Mouse (Mus musculus) ES-Bruce4 (cell line): Measurements from ENCODE around the gene Ccdc8. TPM values are rescaled to one million over a fixed set of nuclear protein-coding genes. Genes with fewer than 3 reads are reported as not detected.

Experiments
- H3K27ac ChIP-seq: 2 replicates; pipeline ENCODE4 v1.5.1; 2012; ENCODE audit warnings: low read length, inconsistent platforms; ENCODE audit not compliant: insufficient read depth
- H3K27me3 ChIP-seq: 2 replicates; pipeline ENCODE4 v1.6.1; 2012; ENCODE audit warnings: mild to moderate bottlenecking, low read length, inconsistent platforms; ENCODE audit not compliant: control insufficient read depth, poor library complexity, insufficient read depth, severe bottlenecking
- H3K36me3 ChIP-seq: 2 replicates; pipeline ENCODE4 v1.6.1; 2012; ENCODE audit warnings: inconsistent platforms, mild to moderate bottlenecking, low read length, moderate library complexity; ENCODE audit not compliant: control insufficient read depth, poor library complexity, insufficient read depth, severe bottlenecking
- H3K4me1 ChIP-seq: one replicate; pipeline ENCODE4 v1.8.1; 2011; ENCODE audit warnings: low read length; ENCODE audit not compliant: control insufficient read depth, insufficient read depth
- H3K4me3 ChIP-seq: 2 replicates; pipeline ENCODE4 v1.5.1; 2011; ENCODE audit warnings: low read depth, mild to moderate bottlenecking, low read length
- H3K9ac ChIP-seq: 2 replicates; pipeline ENCODE4 v1.6.1; 2012; ENCODE audit warnings: low read depth, mild to moderate bottlenecking, inconsistent platforms; ENCODE audit not compliant: poor library complexity, severe bottlenecking
- H3K9me3 ChIP-seq: replicated peaks from 2 replicates; pipeline ENCODE4 v1.6.1; 2012; ENCODE audit warnings: mild to moderate bottlenecking, low read length, inconsistent platforms; ENCODE audit not compliant: control insufficient read depth, poor library complexity, insufficient read depth, severe bottlenecking
- CTCF ChIP-seq: IDR thresholded peaks from one replicate; pipeline ENCODE4 v1.8.1; 2011; ENCODE audit warnings: low read depth, low read length
- EP300 ChIP-seq: IDR thresholded peaks from 2 replicates; pipeline ENCODE4 v1.6.1; 2011; ENCODE audit warnings: low read depth, low read length; ENCODE audit not compliant: insufficient read depth
- POLR2A ChIP-seq: IDR thresholded peaks from one replicate; pipeline ENCODE4 v1.8.1; 2011; ENCODE audit warnings: low read length; ENCODE audit not compliant: insufficient read depth
- polyA plus RNA-seq: library from polyadenylated mRNA; stranded (reverse); fragments of >200 nt; gene quantifications from 2 replicates; pipeline ENCODE4 v1.2.4, GENCODE M21; 2011; ENCODE audit warnings: low read depth; ENCODE audit not compliant: missing spikeins, insufficient read depth, insufficient read length

The Ccdc8 gene
- polyA plus RNA-seq, 1 experiment: 4.2 TPM

DNA sequence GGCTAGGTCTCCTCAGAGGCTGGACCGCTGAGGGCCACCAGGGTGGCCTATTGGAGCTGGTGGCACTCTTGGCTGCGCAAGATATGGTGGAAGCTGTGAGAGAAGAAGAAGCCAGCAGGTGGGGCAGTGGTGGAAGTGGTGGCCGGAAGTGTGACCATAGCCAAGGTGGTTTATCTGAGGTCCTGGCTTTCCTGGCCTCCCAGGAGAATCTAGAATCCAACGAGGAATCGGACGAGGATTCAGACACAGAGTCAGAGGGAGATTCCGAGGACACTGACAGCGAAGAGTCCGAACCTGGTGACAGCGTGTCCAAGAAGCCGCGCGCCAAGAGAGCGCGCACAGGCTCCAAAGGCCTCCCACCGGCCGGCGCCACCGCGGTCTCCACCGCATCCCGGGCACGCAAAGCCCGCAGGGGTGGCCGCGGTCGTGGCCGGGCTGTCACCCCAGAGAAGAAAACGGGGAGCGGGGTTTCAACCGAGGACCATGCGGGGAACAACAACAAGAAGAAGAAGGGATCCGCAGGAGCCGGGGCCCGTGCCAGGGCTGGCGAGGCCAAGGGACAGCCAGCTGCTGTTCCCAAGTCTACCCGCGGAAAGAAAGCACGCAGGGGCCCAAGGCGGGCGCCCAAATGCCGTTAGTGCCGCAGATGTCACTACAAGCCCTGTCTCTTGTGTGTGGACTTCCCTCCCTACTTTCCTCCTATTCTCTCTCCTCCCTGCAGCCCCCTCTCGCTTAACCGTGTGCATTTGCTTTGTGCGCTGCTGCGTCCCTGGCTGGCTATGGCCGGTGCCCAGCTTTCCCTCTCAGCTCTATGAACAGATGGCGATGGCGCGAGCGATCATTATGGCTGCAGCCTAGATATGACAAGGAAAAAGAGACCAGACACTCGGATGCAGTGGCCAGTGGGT lies 45.8 kb upstream of the Ccdc8 start:
- Histone ChIP-seq H3K9ac (0 out of 2 replicates have a peak overlapping the region, but pooled peaks have one; percentile 11), H3K27ac (no peak overlapping the region), H3K4me3 (peak overlapping the region; percentile 29), H3K27me3 (no peaks in the 10 kb centered on the region), H3K36me3 (no peaks in the 10 kb centered on the region), H3K4me1 (peaks cover 2% of the 10 kb centered on the region), H3K9me3 (no peaks in the 10 kb centered on the region)
- TF ChIP-seq CTCF: no peak

DNA sequence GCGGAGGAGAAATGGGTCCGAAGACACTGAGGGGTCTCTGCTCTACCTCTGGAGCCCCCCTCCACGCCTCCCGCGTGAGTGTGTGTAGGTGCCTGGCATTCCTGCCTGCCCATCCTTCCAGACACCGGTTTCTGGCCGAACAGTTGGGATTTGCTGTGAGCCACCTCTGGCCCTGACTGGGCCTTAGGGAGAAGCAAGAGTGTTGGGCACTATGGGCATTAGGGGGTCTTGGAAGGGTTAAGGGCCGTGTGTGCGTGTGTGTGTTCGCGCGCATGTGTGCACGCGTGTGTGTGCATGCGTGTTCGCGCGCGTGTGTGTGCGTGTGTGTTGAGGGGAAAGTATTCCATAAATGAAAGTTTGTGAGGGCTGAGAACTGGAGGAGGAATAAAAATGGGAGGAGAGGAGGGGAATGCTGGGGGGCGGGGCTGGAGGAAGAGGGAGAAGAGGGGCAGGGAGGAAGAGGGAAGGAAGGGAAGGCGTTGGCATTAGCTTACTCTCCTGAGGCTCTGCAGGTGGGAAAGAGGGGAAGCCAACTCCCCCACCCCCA lies 45.1 kb upstream of the Ccdc8 start:
- Histone ChIP-seq H3K4me1 (peaks cover 2% of the 10 kb centered on the region), H3K4me3 (peak overlapping the region; percentile 29; the same call in 1 of the 2 replicates), H3K36me3 (no peaks in the 10 kb centered on the region), H3K9me3 (no peaks in the 10 kb centered on the region), H3K27me3 (no peaks in the 10 kb centered on the region), H3K27ac (no peak overlapping the region), H3K9ac (no peak overlapping the region)
- TF ChIP-seq CTCF: no peak
- TF ChIP-seq EP300: no peak
- no peak for TF ChIP-seq POLR2A

DNA sequence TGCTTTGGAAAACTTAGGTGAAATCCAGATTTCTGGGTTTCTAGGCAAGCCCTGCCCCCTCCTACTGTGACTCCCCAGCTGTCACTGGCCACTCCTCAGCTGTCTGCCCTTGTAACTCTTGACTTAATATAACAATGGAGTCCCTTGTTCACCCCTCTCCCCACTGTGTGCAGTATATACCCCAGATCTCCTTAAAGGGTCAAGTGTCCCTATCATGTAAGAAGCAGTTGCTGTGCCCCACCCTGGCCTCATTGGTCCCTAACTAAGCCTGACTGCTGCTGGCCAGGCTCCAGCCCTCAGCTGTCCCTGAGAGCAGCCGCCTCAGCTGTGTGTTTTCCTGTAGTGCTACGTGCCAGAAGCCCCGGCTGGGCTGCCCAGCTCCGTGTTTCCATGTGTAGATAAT lies 44.5 kb upstream of the Ccdc8 start:
- Histone ChIP-seq H3K27me3 (no peaks in the 10 kb centered on the region), H3K9me3 (no peaks in the 10 kb centered on the region), H3K27ac (no peak overlapping the region), H3K36me3 (no peaks in the 10 kb centered on the region), H3K4me3 (no peak overlapping the region), H3K9ac (no peak overlapping the region), H3K4me1 (peaks cover 2% of the 10 kb centered on the region)
- TF ChIP-seq EP300 (no peak), POLR2A (no peak)

DNA sequence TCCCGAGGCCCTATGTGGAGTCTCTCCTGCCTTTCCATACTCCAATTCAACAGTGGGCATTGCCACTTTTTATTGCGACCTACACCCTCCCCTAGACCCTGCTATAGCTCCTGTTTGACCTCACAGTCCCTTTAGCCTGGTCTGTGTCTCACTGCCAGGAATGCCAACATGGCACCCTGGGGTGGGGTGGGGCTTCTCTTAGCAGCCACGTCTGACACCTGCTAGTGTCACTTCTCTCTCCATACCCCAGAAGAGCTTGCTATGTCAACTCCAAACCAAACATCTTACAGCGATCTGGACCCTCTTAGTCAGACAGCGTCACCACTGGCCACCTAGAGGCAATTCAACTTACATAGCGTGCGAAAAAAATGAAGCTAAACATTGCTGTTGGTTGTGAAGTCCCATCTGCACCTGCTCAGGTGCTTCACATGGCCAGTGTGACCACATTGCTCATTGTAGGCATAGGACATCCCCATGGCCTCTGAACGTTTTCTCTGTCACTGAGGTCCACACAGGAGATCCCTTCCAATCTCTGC lies 43.5 kb upstream of the Ccdc8 start:
- Histone ChIP-seq H3K27ac (no peak overlapping the region), H3K9ac (no peak overlapping the region), H3K4me1 (peaks cover 2% of the 10 kb centered on the region), H3K9me3 (no peaks in the 10 kb centered on the region), H3K27me3 (no peaks in the 10 kb centered on the region), H3K4me3 (no peak overlapping the region), H3K36me3 (no peaks in the 10 kb centered on the region)
- TF ChIP-seq EP300 (no peak), CTCF (no peak), POLR2A (no peak)

DNA sequence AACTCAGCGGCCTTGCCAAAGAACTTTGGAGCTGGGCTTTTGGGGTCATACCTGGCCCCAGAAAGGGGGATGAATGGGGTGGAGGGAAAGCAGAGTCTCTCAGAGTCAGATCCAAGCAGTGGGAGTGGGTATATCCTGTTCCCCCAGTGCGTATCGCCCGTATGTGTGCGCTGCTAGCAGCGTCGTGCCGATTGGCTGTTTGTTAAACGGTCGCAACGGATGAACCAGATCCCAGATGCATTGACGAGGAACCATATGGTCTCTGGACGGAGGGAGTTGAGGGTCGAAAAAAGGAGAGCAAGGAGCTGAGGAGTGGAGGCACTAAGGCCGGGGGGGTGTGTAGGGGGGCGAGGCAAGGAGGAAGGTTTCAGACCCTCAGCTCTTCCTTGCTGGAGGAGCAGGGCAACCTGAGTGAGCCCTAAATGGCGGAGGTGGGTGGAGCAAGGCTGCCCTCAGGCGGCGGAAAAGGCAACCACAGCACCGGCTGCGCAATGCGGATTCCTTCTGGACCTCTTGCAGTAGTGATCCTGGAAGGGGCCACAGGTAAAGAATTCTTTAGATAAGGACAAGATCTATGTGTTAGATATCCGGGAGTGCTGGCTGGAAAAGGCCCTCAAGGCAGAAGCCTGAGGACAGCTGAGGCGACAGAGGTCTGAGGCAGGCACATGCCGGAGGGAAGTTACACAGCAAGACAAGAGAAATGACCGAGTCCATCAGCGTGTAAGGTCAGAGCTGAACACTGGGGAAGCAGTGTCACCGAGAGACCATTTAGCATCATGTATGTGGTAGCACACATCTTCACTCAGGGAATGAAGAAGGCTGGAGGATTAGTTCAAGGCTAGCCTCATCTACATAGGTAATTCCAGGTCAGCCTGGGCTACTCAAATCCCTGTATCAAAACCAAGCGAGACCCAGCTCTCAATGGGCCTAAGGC lies 42.3 kb upstream of the Ccdc8 start:
- peak; percentile 85 for TF ChIP-seq CTCF
- no peak for TF ChIP-seq POLR2A
- H3K9me3 ChIP-seq: no peaks in the 10 kb centered on the region
- H3K36me3 ChIP-seq: no peaks in the 10 kb centered on the region
- no peaks in the 10 kb centered on the region for H3K27me3 ChIP-seq
- peaks cover 2% of the 10 kb centered on the region for H3K4me1 ChIP-seq
- no peak overlapping the region for H3K27ac ChIP-seq
- H3K9ac ChIP-seq: peak overlapping the region; percentile 3; the same call in 1 of the 2 replicates
- peak overlapping the region; percentile 31 for H3K4me3 ChIP-seq
